Mouse (Mus musculus) thymus, adult 18-20 months (tissue): ENCODE results near the gene Ino80b.
"Not testable (repeated sequence)": the region's sequence is repeated elsewhere in the genome, so short reads cannot be mapped to it uniquely, and the experiment has no call there.

ENCODE experiments used
- DNase-seq, 2 experiments: peaks; one replicate each; pipeline ENCODE4 v3.0.0; 2022; ENCODE audit warnings: mixed read lengths in 2 of 2

Ino80b gene

DNA sequence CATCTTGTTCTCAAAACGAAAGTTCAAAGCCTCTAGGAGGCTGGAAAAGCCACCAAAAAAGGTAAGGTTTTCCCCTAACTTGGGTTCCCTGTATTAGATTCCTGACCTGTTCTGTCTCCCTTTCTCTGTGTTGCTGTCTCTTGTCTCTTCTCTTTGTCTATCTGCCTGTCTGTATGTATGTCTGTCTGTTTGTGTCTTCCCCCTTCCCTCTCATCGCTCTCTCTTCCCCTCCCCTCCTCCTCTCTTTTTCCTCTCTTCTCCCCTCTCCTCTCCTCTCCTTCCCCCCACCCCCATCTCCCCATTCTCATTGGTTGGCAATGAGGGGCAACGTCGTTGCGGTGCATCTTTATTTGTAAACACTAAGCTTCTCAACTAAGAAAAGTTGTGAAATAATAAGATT lies at the start of gene Ino80b:
Gene Ino80b, minus strand, starts transcription at position 101 of the 400 bp plus-strand sequence.
- no peak for DNase-seq

DNA sequence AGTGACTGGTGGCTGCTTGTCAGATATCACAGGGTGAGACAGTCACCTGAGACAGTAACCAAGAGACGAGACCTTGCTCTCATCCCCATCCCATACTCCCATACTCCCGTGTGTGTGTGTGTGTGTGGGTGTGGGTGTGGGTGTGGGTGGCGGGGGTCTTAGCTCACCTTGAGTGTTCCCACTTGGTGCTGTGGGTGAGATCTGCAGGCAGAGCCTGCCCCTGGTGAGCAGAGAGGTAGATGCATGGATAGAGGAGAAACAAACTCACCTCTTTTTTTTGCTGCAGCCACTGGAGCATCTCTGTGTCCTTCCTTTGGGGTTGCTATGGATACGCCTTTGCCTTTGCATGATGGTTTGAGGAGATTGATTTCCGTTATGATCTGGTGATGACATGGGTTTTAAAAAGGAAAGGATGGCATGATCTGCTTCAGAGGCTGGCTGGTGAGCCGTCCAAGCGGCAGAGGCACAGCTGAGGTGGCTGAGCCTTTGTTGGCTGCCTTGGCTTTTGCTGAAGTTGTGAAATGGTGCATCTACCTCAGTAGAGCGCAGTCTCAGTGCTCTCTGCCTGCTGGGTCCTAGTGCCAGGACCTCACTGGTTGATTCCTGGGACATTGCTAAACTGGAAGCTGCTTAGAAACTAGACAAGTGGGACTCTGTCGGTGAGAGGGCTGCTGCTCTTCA lies 47.1 kb upstream of the Ino80b start:
- DNase-seq, result no peak

DNA sequence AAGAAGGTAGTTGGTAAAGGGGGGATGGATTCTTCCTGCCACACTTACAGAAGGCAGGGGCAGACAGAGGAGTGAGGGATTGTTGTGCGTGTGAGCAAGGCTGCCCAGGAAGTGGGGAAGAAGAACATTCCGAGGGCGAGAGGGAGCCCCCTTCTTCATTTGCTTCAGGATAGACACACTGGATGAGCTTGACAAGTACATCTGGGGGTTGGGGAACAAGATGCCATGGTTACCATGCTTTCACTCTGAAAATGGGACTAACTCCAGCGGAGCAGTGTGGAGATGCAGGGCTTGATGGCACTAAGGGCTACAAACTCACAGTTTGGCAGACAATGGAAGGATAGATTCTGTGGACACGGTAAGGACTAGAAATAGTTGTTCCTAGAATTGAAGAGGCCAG lies 45.8 kb upstream of the Ino80b start:
- DNase-seq, result no peak

DNA sequence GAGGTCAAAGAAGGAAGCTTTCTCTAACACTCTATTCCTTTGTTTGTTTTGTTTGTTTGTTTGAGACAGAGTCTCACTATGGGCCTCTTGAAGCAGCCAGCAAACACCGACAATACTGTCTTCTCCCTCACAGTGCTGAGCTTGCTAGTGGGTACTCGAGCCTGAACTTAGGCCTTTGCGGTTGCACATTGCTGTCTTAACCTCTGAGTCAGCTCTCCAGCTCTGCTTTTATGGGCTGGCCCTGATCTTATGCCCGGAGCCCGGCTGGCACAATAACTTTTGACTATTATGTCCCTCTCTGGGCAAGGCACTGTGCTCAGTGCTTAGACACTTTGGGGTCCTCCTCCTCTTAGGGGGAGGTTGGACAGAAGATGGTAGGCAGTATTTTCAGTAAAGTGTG lies 44.6 kb upstream of the Ino80b start:
- DNase-seq, result no peak

DNA sequence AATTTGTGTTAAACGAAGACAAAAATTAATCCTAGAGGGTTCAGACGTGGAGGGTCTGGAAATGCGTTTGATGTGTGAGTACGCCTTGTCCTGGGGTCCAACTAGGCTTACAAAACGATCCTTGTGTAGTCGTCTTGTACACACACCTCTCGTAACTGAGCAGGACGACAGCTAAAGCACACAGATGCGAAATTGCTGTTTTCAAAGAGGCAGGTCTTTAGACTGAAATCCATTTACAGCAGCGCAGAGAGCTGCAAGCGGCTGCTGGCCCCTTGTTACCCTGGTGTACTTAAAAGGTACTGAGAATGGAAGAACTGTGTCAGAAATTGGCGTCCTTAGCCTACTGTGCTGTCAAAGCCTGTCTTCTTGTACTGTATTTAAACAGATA lies 41.0 kb upstream of the Ino80b start:
- no peak for DNase-seq

DNA sequence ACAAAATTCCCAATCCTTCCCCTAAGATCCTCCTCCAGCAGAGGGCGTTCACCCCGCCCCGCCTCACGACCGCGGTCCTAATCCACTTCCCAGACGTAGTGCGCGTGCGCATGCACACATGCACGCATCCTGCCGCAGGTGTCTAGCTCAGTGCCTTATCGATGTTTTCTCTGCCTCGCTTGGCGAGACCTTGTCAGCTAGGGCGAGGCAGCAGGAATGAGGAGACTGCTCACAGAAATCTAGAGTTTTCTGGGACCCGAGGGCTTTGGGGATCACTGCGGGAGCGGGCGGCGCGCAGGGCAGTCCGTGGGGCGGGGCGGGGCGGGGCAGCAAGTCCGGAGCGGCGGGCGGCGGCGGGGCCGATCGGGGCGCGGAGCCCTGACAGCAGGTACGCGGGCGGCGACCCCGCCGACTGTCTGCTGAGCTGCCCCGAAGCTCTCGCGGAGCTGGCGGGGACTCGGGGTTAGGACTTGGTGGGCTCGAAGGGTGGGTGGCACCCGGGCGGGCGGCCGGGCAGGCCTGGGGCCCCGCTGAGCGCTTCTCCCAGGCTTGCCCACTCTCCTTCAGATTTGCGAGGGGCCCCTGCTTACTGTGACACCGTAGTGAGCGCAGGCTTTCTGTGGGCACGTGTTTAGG lies 40.5 kb upstream of the Ino80b start, which contains the start of gene Dctn1:
Gene Dctn1, plus strand, starts transcription at position 314 of the 636 bp plus-strand sequence.
- peak; percentile 86 to 87 for DNase-seq

DNA sequence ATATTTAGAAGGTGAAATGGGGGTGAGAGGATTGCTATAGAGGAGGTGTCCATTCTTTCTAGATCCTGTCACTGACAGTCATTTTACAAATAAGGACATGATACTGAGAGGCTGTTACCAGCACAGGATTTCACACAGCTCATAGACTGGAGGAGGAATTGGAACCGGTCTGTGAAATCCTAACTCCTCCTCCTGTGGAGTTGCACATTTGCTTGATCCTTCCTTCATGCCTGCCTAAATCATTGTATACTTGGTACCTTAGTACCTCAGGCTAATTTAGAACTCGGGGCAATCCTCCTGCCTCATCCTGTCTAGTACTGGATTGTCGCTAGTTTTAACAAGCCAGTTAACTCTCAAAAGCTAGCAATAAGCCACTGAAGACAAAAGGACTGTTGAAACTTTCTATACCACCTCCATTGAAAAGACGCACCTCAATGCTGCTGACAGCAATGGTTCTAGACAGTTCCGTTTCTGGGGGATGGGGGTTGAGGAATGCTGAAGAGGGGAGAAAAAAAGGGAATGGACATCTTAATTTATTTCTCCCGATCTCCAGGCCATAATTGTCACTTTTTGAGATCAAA lies 39.9 kb upstream of the Ino80b start:
- no peak for DNase-seq

DNA sequence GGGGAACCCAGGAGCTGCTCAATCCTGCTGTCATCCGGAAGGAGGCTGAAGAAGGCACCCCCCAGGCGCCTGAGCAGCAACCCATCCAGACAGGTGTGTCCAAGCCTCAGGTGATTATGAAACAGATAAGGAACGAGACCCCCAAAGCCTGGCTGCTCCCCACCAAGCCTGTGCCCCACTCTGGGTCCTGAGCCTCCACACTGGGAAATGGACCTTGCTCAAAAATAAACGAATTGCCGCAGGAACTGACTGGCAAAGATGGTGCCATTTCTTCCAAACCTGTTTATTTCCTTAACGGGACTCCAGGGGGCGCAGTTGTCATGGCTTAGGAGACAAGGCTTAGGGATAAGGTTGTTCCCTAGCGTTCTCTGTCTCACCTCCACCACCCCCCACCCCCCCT lies 37.5 kb upstream of the Ino80b start:
- DNase-seq, result peak in 1 of 2 experiments; percentile 26

DNA sequence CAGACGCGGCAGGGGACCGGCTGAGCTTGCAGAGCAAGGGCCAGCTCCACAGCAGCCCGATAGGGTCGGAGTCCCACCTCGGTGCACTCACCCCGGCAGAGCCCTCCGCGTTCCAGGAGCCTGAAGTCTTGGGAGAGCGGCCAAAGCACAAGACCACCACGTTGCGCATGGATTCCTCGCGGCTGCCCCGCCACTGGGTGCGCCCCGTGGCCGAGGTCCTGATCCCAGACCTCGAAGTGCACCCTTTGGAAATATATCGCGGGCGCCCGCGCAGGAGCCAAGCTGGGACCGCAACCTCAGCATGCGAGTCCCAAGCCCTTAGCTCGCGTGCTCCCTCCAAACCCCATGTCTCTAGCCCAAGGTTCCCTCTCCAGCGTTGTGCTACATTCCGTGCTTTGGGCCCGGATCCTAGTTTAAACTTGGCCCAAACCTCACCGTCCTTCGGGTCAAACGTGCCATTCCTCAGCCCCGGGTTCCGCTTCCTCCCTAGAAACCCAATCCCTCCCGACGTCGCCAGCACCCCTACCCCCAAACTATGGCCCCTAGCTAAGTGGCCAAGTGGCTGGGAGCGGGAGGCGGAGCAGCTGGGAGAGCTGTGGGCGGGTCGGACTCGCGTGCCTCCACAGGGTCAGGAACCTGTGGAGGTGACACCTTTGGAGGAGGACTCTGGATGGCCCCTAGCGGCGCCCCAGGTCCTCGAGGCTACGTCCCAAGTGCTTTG lies 36.9 kb upstream of the Ino80b start:
- peak in 1 of 2 experiments; percentile 14 for DNase-seq

DNA sequence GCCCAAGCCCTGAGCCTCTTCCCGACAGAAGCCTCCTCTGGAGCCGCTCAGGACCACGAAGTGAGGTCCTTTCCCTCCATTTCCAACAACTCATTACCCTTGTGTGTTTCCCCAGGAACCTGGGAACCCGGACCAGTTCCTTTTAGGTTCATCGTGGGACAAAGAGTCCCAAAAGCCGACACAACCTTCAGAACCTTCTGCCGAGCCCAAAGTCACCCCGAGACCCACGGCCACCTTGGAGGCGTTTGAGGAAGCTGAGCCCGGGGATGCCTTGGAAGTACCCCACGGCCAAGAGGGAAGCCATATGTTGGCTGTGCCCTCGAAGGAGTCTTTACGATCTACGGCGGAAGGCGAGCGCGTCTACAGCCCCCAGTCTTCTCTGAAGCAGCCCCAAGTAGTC lies 36.2 kb upstream of the Ino80b start:
- DNase-seq, result no peak

DNA sequence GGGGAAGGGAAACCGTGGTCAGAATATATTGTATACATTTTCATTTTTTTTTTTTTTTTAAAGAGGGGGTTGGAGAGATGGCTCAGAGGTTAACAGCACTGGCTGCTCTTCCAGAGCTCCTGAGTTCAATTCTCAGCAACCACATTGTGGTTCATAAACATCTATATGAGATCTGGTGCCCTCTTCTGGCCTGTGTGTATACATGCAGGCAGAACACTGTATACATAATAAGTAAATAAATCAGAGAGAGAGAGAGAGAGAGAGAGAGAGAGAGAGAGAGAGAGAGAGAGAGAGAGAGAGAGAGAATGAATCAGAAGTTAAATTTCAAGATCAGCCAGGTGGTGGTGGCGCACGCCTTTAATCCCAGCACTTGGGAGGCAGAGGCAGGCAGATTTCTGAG lies 34.2 kb upstream of the Ino80b start:
- DNase-seq, result not testable (repeated sequence)

DNA sequence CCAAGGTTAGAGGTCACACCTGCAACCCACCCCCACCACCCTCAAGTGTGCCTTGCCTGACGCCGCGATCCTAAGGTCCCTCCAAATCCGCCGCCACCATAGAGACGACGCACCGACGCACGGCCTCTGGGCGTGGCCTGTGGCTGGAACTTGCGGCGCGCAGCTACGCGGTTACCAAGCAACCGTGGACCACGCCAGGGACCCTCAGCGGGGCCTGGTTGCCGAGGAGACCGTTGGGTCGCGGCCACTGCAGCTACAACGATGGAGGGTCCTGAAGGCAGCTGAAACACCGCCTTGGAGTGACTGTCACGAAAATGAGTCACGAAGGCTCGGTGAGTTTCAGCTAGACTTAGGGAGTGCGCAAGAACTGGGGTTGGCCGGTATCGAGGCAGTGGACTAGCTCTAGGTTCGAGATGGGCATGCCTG lies 31.0 kb upstream of the Ino80b start, which contains the start of the genes Wdr54 and 1700003E16Rik:
Gene Wdr54, minus strand, starts transcription at position 139 of the 426 bp plus-strand sequence.
Gene 1700003E16Rik, plus strand, starts transcription at position 146 of the 426 bp plus-strand sequence.
- no peak for DNase-seq

DNA sequence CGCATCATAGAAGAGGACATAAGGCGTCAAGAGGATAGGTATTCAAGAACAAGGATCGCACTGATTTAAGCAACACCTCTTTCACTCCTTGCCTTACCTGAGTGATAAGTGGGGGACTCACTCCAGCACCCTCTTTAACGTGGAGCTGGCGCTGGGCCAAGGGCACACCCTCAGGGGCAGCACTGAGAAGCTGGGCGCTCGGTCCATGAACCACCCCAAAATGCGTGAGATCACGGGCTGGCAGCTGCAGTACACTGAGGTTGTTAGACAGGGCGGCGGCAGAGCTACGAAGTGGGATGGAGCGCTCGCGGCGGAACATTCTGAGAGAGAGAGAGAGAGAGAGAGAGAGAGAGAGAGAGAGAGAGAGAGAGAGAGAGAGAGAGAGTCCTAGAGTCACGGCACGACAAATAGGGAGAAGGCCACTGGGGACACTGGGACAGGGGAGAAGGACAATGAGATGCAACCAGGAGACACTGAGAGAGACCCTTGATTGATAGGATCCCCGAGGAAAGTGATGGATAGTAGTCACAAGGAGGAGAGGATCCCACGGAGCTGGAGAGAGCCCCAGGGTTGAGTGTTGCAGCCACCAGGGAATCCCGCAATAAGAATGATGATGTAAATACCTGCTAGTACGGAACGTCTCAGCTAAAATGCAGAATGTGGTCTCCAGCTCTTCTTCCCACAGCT lies 30.5 kb upstream of the Ino80b start:
- no peak for DNase-seq

DNA sequence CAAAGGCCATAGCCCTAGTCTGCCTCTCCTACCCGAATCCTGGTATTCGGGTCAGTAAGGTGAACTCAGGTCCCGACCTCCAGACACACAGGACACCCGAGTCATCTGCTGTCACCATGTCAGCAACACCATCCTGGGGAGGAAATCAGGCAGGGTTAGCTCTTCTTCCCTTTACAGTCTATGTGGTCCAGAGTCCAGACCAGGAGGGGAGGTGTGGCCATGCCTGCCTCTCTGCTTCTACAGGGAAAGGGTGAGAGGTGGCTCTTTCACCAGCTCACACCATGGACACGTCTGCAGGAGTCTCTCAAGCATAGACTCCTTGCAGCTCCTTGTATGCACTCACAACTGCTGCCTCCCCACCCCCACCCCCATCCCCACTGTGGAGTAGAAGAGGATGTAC lies 28.3 kb upstream of the Ino80b start:
- no peak for DNase-seq

DNA sequence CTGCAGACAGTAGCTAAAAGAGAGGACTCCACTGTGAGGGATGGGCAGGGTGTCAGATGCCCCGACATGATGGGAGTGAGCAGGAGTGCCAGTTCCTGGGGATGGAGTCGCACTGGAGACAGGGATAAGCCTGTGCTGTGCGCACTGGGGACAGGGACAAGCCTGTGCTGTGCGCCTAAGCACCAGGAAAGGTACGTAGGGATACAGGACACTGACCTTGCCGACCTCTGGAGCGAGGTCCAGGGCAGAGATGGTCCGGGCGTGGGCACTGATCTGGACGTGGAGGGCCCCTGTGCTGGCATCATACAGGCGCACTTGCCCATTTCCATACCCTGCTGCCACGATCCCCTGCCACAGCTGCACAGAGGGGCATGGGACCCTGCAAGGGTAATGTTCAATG lies 27.8 kb upstream of the Ino80b start:
- no peak for DNase-seq

DNA sequence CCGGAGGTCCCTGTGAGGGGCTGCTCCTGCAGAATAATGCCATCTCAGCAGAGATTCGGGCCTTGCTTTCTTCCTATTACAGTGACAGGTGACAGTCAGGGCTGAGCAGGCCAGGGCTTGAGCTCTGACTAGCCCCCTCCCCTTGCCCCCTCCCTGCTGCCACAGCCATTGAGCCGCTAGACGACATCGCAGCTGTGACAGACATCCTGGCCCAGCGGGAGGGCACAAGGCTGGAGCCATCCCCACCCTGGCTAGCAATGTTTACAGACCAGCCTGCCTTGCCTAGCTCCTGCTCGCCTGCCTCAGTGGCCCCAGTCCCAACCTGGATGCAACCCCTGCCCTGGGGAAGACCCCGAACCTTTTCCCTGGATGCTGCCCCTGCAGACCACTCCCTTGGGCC lies 26.5 kb upstream of the Ino80b start:
- DNase-seq, result no peak

DNA sequence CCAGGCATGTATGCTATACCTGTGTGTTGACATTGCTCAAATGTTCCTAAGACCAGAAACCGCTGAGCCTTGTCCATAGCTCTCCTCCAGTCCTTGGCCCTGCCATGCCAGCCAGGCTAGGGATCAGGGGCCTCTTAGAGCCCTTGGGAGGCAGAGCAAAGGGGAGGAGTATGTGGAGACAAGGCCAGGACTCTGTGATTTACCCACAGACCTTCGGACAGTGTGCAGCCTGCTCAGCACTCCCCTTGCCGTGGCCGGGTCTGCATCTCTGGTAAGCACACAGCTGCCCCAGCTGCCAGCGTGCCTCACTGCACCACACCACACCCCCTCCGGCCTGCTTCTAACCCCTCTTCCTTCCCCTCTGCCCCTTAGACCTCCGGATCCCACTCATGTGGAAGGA lies 22.0 kb upstream of the Ino80b start:
- DNase-seq, result no peak

DNA sequence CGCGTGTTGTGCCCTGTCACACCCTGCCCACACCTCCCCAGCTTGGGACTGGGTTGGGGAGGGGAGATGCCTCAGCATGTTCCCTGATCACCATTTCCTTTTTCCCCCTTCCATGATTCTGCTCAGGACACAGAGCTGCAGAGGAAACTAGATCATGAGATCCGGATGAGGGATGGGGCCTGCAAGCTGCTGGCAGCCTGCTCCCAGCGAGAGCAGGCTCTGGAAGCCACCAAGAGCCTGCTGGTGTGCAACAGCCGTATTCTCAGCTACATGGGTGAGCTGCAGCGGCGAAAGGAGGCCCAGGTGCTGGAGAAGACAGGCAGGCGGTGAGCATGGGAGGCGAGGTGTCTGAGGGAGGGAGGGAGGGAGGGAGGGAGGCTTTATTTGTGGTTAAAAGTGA lies 20.6 kb upstream of the Ino80b start:
- DNase-seq, result no peak

DNA sequence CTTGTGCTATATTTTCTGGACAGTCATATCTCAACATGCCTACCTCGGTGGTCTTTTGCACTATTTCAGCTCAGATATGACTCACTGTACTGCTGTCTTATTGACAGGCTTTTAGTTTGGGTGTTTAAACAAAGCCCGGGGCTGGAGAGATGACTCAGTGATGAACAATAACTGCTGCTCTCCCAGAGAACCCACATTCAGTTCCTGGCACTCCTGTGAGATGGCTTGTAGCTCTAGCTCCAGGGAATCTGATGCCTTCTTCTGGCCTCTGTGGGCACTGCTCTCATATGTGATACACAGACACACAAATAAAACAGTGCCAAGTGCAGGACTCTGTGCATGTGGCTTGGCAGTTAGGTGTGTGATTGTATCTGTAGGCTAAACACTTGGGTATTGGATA lies 20.0 kb upstream of the Ino80b start:
- DNase-seq, result no peak

DNA sequence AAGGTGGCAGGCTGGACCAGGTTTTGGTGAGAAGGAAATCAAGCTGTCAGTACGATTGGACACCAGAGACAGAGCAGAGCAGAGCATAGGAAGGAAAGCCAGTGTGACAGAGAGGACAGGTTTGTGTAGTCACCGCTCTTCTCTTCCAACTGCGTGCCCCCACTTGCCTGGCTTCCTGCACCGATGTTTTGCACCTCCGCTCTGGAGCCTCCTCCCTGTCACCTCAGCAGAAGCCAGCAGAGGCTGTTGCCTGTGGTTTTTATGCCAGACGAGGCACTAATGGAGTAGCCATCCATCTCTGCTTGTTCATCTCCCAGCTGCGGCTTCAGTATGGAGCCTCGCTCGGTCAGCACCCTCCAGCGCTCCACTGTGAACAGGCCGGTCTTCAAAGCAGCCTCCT lies 17.7 kb upstream of the Ino80b start:
- no peak for DNase-seq

DNA sequence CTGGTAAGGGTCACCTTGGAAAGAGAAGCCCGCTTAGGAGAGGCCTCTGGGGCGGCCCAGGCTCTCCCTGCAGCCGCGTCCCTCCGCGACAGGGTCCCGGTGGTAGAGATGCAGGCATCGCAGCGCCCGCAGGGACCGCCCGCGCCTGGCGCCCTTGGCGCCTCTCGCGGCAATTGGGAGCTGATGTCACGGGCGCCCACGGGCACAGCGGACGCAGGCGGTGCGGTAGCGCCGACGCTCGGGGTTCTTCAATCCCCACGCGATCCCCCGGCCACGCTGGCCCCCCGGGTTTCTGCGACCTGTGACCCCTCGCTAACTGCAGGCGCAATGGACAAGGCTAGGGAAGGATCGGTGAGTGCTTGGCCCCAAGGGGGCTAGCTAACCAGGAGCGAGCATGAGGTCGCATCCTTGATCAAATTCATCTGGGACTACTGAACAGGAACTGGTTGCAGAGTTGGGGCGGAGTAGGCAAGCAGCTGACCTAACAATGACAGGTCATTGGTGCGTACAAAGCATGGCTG lies 17.0 kb upstream of the Ino80b start:
- no peak for DNase-seq

DNA sequence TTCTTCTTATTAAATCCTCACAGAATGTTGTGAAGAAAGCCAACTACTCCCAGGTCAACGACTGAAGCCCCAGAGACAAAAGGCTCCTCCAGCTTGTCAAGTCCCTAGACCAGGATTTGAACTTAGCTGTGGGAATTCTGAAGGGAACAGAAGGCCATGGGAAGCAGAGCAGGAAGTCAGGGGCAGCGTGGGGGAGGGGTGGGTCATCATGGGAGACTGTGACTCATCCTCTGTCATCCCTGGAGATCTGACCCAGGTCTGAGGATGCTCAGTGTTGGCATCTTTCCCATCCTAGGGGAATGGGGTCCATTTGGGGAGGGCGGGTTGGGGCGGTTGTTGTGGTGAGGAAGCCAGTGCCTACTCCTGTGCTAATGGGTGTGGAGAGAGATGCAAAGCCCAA lies 16.4 kb upstream of the Ino80b start:
- DNase-seq, result no peak

DNA sequence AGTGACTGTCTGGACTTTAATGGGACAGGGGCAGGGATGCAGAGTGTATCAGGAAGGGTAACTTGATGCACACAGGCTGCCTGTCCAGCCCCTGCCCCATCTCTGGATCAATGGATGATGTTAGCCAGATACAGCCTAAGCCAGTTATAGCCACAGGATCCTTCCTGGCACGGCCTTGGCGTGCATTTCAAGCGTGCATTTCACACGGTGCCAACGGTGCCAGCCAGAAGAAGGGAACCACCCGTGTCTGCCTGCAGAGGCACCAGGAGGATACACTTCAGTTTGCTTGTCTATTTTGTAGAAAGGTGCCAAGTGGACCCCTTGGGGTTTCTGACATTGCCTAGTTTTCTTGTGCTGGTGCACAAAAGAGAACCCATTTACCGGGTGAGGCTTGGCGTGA lies 14.8 kb upstream of the Ino80b start:
- DNase-seq, result no peak
